Mouse (Mus musculus): ENCODE data around the gene Akap17b. TPM values are rescaled to one million over a fixed set of nuclear protein-coding genes. Genes with fewer than 3 reads are reported as not detected.

The Akap17b gene
- polyA plus RNA-seq, 1 experiment from 2014 or later: 5.6 TPM

- Histone ChIP-seq H3K9ac (no peak overlapping the region), H3K4me3 (no peak overlapping the region), H3K27ac (no peak overlapping the region), H3K9me3 (no peaks in the 10 kb centered on the region), H3K4me2 (no peak overlapping the region), H3K36me3 (no peaks in the 10 kb centered on the region), H3K4me1 (replicated peaks) (no peaks in the 10 kb centered on the region), H3K27me3 (no peaks in the 10 kb centered on the region)
- no peak for ATAC-seq (ENCODE audit: low FRiP score)
- WGBS: 14% methylated on average over 7 of the region's 7 CpGs
Observed at GRCm38 (mm10) chrX:36561650-36562049, 83.5 kb downstream of the Akap17b start.

DNA sequence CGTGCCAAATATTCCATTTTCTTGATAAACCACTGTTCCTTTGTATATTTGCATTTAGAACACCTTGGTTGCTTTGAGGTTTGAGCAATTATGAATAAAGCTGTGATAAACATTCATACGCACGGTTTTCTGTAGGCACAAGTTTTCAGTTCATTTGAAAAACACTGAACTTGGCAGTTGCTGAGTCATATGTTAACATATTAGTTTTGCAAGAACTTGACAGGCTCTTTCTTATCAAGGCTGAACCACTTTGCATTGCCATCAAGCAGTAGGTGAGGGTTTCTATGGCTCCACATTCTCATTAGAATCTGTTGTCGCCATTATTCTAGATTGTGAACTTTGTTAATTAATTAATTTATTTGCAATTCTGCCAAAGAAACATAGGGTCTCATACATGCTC, 85.0 kb downstream of the Akap17b start:
- 84% methylated on average over 4 of the region's 4 CpGs for WGBS
- no peak for ATAC-seq (ENCODE audit: low FRiP score)

More for the DNA sequence above, 85.0 kb downstream of the Akap17b start:
- Histone ChIP-seq H3K9me3 (no peaks in the 10 kb centered on the region), H3K4me2 (no peak overlapping the region), H3K36me3 (no peaks in the 10 kb centered on the region), H3K27ac (no peak overlapping the region), H3K4me1 (replicated peaks) (no peaks in the 10 kb centered on the region), H3K4me3 (no peak overlapping the region), H3K9ac (no peak overlapping the region), H3K27me3 (no peaks in the 10 kb centered on the region)

Other genes starting within 250 kb of the Akap17b start
- gene Gm6268, start 244.1 kb downstream of the Akap17b start, polyA plus RNA-seq (2015; fragmentation: Nextera tagmentation; extraction: Ambion mirVana): not detected in 2 replicates
- not detected in 2 replicates for gene Gm14569, start 153.6 kb downstream of the Akap17b start, polyA plus RNA-seq (2015; fragmentation: Nextera tagmentation; extraction: Ambion mirVana)
- 587 and 603 TPM in 2 replicates for gene Pgrmc1, start 47.2 kb downstream of the Akap17b start, polyA plus RNA-seq (2015; fragmentation: Nextera tagmentation; extraction: Ambion mirVana)
- gene Slc25a43, start 98.3 kb upstream of the Akap17b start, polyA plus RNA-seq (2015; fragmentation: Nextera tagmentation; extraction: Ambion mirVana): 0.85 and 0.92 TPM in 2 replicates
- 568 and 574 TPM in 2 replicates for gene Slc25a5, start 150.3 kb upstream of the Akap17b start, polyA plus RNA-seq (2015; fragmentation: Nextera tagmentation; extraction: Ambion mirVana)
- 120 and 122 TPM in 2 replicates for gene Ube2a, start 228.5 kb upstream of the Akap17b start, polyA plus RNA-seq (2015; fragmentation: Nextera tagmentation; extraction: Ambion mirVana)
- 23.4 and 24.7 TPM in 2 replicates for gene C330007P06Rik, start 228.7 kb upstream of the Akap17b start, polyA plus RNA-seq (2015; fragmentation: Nextera tagmentation; extraction: Ambion mirVana)